Mouse (Mus musculus) heart, postnatal 0 days (tissue): ENCODE results near the gene Ap3d1.

Experiments
- CTCF ChIP-seq: IDR thresholded peaks from 2 replicates; pipeline ENCODE4 v1.5.1; 2016; ENCODE audit warnings: antibody characterized with exemption, control low read depth, low read depth
- EP300 ChIP-seq: IDR thresholded peaks from 2 replicates; pipeline ENCODE4 v1.6.1; 2016; ENCODE audit warnings: antibody characterized with exemption, low read depth

DNA sequence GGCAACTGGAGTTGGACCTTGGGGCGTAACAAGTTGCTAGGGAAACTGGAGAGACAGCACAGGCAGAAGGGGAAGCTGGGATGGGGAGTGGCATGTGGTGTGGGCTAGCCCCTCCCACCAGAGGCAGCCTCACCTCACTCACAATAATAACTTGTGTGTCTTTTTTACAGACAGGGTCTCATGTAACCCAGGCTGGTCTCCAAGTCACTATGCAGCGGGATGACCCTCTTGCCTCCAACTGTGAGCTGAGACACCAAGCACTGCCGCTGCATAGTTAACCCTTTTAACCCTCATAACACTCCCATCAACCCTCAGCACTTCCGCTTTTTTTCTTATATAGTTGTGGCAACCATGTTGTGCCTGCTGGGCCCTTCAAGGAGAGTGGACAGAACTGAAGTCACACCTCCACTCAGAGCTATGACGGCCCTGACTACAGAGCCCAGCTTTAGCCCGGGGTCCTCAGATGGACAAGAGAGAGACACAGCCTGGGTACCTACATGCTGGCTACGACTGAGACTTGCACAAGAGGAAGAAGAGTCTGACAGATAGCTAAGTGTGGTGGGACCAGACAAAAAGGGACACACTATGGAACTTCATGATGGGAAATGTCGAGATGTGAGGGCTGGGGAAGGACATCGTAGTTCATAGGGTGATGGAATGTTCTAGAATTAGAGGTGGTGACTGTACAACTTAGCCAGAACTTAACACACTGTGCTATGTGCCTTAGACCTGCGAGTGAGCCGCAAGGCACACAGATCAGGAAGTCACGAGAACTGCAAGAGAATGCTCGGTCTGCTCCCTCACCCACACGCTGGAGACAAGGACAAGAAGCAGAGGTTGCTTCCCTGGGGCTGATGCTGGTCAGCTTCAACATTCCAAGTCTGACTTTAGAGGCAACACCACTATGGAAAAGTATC is 49.6 kb downstream of the Ap3d1 start:
- no peak for TF ChIP-seq CTCF
- no peak for TF ChIP-seq EP300
